Mouse (Mus musculus): ENCODE results near the gene Nemp1. TPM values are rescaled to one million over a fixed set of nuclear protein-coding genes. Genes with fewer than 3 reads are reported as not detected.
A peak's percentile ranks its signal among the peaks of the same experiment; 100 is the strongest.

The Nemp1 gene
- polyA plus RNA-seq, 1 experiment from 2014 or later = 3.5 TPM

DNA sequence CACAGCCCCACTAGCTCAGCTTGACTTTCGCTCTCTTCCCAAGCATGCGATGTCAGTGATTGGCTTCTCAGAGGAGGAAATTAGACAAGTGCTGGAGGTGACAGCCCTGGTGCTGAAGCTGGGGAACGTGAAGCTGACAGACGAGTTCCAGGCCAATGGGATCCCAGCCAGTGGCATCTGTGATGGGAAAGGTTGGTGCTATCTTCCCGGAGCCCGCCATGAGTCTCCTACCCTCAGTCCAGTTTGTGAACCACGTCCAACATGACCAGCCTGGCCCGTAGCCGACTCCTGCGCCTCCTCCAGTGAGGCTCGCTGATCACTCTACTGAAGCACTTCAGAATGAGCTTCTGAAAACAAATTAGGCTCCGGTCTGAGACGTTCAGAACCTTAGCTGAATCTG, 43.6 kb downstream of the Nemp1 start:
- ATAC-seq (ENCODE audit: low FRiP score, low TSS enrichment) (no peak), DNase-seq (no peak)
- Histone ChIP-seq H3K4me1 (ENCODE audit: control insufficient read depth, insufficient read depth, low read length) (no peaks in the 10 kb centered on the region), H3K4me3 (replicated peaks; ENCODE audit: low read depth, low read length) (no peak overlapping the region), H3K27me3 (ENCODE audit: control insufficient read depth, insufficient read depth, low read length) (no peaks in the 10 kb centered on the region), H3K9ac (replicated peaks; ENCODE audit: low read length) (no peak overlapping the region), H3K4me2 (ENCODE audit: low read length) (no peak overlapping the region), H3K9me3 (ENCODE audit: control insufficient read depth, low read length) (no peaks in the 10 kb centered on the region), H3K27ac (replicated peaks; ENCODE audit: low read depth, low read length) (no peak overlapping the region), H3K36me3 (ENCODE audit: control insufficient read depth, insufficient read depth, low read length) (no peaks in the 10 kb centered on the region)
- 89% methylated on average over 13 of the region's 13 CpGs for WGBS

DNA sequence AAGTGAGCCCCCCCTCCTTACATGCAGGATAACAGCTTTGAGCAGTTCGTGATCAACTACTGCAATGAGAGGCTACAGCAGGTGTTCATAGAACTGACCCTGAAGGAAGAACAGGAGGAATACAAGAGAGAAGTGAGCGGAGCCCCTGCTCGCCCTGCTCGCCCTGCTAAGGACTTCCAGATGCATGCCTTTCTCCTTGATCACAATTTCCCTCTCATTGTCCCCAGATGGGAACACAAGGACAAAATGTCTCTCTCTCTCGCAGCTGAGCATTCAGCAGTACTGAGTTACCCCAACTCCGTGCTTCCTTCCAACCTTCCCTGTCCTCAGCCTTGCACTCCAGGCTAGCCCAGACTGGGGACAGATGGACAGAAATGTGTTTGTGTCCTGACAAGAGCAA, 46.0 kb downstream of the Nemp1 start:
- Histone ChIP-seq H3K4me2 (ENCODE audit: low read length) (no peak overlapping the region), H3K36me3 (ENCODE audit: control insufficient read depth, insufficient read depth, low read length) (no peaks in the 10 kb centered on the region)

DNA sequence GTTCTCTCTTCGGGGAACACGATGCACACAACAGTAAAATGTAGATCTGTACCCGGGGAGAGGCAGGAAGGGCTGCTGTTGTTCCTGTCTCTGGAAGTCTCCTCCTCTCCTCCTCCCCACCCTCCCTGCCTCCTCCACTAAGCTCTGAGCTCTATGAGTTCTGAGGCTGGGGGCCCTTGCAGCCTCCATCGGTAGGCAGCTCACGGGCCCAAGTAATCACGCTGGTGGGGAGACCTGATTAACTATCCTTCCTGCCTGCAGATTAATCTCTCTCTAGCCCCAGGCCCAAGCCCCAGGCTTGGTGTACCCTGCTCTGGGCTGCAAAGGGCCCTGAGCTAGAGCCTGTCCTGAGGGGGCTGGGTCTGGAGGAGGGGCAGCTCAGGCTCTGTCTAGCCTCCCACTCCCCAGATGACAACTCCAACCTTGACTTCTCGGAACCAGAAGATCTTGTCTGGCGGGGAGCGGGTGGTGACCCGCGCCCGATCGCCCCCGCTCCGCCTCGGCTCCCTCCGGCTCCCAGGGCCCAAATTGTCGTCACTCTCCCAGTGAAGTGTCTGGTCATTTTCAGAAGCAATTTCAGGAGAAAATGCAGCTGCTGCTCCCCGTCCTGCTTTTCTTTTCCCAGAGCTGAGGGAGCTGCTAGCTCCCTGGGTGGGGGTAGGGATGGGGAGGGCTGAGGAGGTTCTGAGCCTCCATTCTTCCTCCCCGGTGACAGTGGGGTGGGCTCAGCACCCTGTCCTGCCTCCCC, 55.1 kb downstream of the Nemp1 start:
- peak; percentile 59; the same call in 1 of the 2 replicates for ATAC-seq (ENCODE audit: low FRiP score, low TSS enrichment)
- peak overlapping the region; percentile 47 for H3K27ac ChIP-seq (replicated peaks; ENCODE audit: low read depth, low read length)
- H3K4me1 ChIP-seq (ENCODE audit: control insufficient read depth, insufficient read depth, low read length) = peaks cover 22% of the 10 kb centered on the region
- H3K36me3 ChIP-seq (ENCODE audit: control insufficient read depth, insufficient read depth, low read length) = no peaks in the 10 kb centered on the region
- H3K4me3 ChIP-seq (replicated peaks; ENCODE audit: low read depth, low read length) = no peak overlapping the region
- no peaks in the 10 kb centered on the region for H3K9me3 ChIP-seq (ENCODE audit: control insufficient read depth, low read length)
- DNase-seq = peak; percentile 72
- no peaks in the 10 kb centered on the region for H3K27me3 ChIP-seq (ENCODE audit: control insufficient read depth, insufficient read depth, low read length)
- 10% methylated on average over 20 of the region's 20 CpGs for WGBS
- H3K4me2 ChIP-seq (ENCODE audit: low read length) = peak overlapping the region; percentile 42
- peak overlapping the region; percentile 7; the same call in 1 of the 2 replicates for H3K9ac ChIP-seq (replicated peaks; ENCODE audit: low read length)

More for the DNA sequence above, 46.0 kb downstream of the Nemp1 start:
- H3K4me1 ChIP-seq (ENCODE audit: control insufficient read depth, insufficient read depth, low read length) = no peaks in the 10 kb centered on the region
- no peak overlapping the region for H3K9ac ChIP-seq (replicated peaks; ENCODE audit: low read length)
- ATAC-seq (ENCODE audit: low FRiP score, low TSS enrichment) = no peak
- no peaks in the 10 kb centered on the region for H3K27me3 ChIP-seq (ENCODE audit: control insufficient read depth, insufficient read depth, low read length)
- no peak for DNase-seq
- H3K9me3 ChIP-seq (ENCODE audit: control insufficient read depth, low read length) = no peaks in the 10 kb centered on the region
- WGBS = 86% methylated on average over 6 of the region's 6 CpGs
- H3K4me3 ChIP-seq (replicated peaks; ENCODE audit: low read depth, low read length) = no peak overlapping the region
- H3K27ac ChIP-seq (replicated peaks; ENCODE audit: low read depth, low read length) = no peak overlapping the region

DNA sequence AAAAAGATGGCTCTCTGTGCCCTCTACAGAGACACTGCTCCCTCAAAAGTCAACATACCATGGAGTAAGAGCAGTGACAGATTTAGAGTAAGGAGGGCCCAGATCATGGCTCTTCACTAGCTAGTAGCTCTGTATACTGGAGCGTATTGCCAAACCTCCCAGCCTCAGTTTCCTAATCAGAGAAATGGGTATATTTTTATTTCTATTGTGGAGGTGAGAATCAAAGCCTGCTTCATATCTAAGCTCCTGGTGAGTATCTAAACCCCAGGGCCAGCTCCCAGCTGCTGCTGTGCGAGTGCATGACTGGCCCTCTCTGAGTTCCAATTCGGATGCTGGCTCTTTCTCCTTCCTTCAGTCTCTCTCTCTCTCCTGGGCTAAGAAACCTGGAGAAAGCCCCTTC, 57.5 kb downstream of the Nemp1 start, which contains the start of gene Tac2:
Gene Tac2 (plus strand): TSS at position 301 of the 400 bp plus-strand sequence.
- Histone ChIP-seq H3K9ac (replicated peaks; ENCODE audit: low read length) (no peak within 1 kb of the TSS), H3K4me1 (ENCODE audit: control insufficient read depth, insufficient read depth, low read length) (peaks cover 22% of the 10 kb centered on the region), H3K27ac (replicated peaks; ENCODE audit: low read depth, low read length) (no peak within 1 kb of the TSS), H3K9me3 (ENCODE audit: control insufficient read depth, low read length) (no peaks in the 10 kb centered on the region), H3K36me3 (ENCODE audit: control insufficient read depth, insufficient read depth, low read length) (no peaks in the 10 kb centered on the region), H3K4me2 (ENCODE audit: low read length) (no peak within 1 kb of the TSS), H3K4me3 (replicated peaks; ENCODE audit: low read depth, low read length) (no peak within 1 kb of the TSS), H3K27me3 (ENCODE audit: control insufficient read depth, insufficient read depth, low read length) (no peaks in the 10 kb centered on the region)
- no peak for DNase-seq
- no peak for ATAC-seq (ENCODE audit: low FRiP score, low TSS enrichment)
- WGBS = 82% methylated on average over 3 of the region's 3 CpGs

DNA sequence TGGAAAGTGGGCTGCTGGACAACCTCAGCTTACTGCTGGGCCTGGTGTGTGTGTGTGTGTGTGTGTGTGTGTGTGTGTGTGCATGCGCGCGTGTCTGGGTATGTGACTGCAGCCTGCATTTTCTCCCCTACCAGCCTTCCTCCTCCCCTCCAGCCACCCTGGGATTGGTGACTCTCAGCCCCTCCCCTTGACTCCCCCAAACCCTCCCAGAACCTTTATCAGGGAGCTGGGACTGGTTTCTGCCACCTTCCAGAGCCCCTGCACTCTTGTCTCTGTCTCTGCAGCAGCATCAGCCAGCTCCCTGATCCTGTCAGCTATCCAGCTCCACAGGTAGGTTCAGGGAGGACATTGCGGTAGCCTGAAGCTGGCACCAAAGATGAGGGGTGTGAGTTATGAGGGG, 58.4 kb downstream of the Nemp1 start:
- no peak for ATAC-seq (ENCODE audit: low FRiP score, low TSS enrichment)
- Histone ChIP-seq H3K9me3 (ENCODE audit: control insufficient read depth, low read length) (no peaks in the 10 kb centered on the region), H3K4me3 (replicated peaks; ENCODE audit: low read depth, low read length) (no peak overlapping the region), H3K9ac (replicated peaks; ENCODE audit: low read length) (no peak overlapping the region), H3K4me1 (ENCODE audit: control insufficient read depth, insufficient read depth, low read length) (peaks cover 22% of the 10 kb centered on the region), H3K4me2 (ENCODE audit: low read length) (no peak overlapping the region), H3K36me3 (ENCODE audit: control insufficient read depth, insufficient read depth, low read length) (no peaks in the 10 kb centered on the region), H3K27me3 (ENCODE audit: control insufficient read depth, insufficient read depth, low read length) (no peaks in the 10 kb centered on the region), H3K27ac (replicated peaks; ENCODE audit: low read depth, low read length) (no peak overlapping the region)
- DNase-seq = no peak
- WGBS = 76% methylated on average over 4 of the region's 4 CpGs

DNA sequence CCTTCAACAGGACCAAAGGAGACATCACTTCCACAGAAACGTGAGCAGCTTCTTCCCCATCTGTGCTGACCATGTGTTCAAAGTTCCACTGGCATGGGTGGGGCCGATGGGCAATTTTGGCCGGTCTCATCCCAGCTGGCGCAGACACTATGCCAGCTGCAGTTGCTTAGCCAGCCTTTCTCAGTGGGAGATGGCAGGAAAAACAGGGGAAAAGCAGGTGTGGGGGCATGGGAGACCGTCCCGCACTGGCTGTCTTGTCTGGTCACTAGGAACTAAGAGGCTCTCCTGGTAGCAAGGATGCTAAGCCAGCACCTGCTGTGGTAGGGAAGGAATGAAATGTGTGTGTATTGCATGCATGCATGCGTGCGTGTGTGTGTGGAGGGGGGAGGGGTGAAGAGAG, 61.7 kb downstream of the Nemp1 start:
- no peak for ATAC-seq (ENCODE audit: low FRiP score, low TSS enrichment)
- Histone ChIP-seq H3K9ac (replicated peaks; ENCODE audit: low read length) (no peak overlapping the region), H3K27me3 (ENCODE audit: control insufficient read depth, insufficient read depth, low read length) (no peaks in the 10 kb centered on the region), H3K4me2 (ENCODE audit: low read length) (no peak overlapping the region), H3K9me3 (ENCODE audit: control insufficient read depth, low read length) (no peaks in the 10 kb centered on the region), H3K4me1 (ENCODE audit: control insufficient read depth, insufficient read depth, low read length) (peaks cover 7% of the 10 kb centered on the region; the same call in 1 of the 2 replicates), H3K4me3 (replicated peaks; ENCODE audit: low read depth, low read length) (no peak overlapping the region), H3K36me3 (ENCODE audit: control insufficient read depth, insufficient read depth, low read length) (no peaks in the 10 kb centered on the region), H3K27ac (replicated peaks; ENCODE audit: low read depth, low read length) (no peak overlapping the region)
- WGBS = 75% methylated on average over 8 of the region's 8 CpGs
- no peak for DNase-seq

DNA sequence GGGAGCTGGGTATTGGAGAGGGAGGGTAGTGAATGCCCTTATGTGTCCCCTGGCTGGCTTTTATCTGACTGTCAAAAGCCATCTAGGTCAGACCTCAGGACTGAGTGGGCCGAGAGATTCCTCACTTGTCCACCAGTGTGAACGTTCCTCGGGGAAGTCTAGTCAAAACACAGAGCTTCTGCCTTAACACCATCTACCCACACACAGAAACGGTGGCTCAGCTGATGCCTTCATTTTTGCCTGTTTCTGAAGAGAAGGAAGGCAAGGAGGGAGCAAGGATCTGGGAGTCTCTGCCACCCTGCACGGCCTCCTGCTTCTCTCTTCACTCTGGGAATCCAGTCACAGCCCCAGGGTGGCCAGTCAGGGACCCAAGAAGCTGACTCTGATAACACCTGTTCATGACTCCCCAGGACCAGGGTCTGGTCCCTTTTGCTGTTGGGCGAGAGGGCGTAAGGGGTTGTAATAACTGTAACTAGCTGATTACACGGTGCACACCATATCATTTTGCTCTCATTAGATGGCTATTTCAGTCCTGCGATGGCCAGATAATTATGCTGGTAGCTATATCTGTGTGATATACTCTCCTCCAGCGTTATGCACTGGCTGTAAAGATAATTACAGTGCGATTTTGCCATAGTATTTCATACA, 63.7 kb downstream of the Nemp1 start:
- no peaks in the 10 kb centered on the region for H3K36me3 ChIP-seq (ENCODE audit: control insufficient read depth, insufficient read depth, low read length)
- H3K4me3 ChIP-seq (replicated peaks; ENCODE audit: low read depth, low read length) = no peak overlapping the region
- no peak overlapping the region for H3K27ac ChIP-seq (replicated peaks; ENCODE audit: low read depth, low read length)
- H3K9ac ChIP-seq (replicated peaks; ENCODE audit: low read length) = 0 out of 2 replicates have a peak overlapping the region, but pooled peaks have one; percentile 12
- DNase-seq = peak; percentile 25
- no peak overlapping the region for H3K4me2 ChIP-seq (ENCODE audit: low read length)
- 50% methylated on average over 11 of the region's 11 CpGs for WGBS
- H3K4me1 ChIP-seq (ENCODE audit: control insufficient read depth, insufficient read depth, low read length) = peaks cover 7% of the 10 kb centered on the region; the same call in 1 of the 2 replicates
- H3K27me3 ChIP-seq (ENCODE audit: control insufficient read depth, insufficient read depth, low read length) = no peaks in the 10 kb centered on the region
- no peaks in the 10 kb centered on the region for H3K9me3 ChIP-seq (ENCODE audit: control insufficient read depth, low read length)
- no peak for ATAC-seq (ENCODE audit: low FRiP score, low TSS enrichment)

DNA sequence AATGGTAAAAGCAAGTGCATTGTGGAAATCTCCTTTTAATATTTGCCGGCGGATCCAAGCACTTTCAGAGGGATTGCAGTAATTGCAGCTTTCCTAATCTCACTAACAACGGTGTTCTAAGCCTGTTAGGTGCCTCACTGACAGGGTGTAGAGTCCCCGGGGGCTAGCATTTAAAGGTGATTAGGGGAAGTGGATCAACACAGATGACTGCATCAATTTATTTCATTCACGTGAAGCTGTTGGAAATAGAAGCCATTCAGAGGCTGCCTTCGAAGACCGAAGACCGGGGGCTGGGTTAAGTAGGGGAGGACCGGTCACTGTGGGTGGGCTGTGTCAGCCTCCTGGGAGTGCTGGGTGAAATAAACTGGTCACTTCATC, 64.2 kb downstream of the Nemp1 start:
- no peak for ATAC-seq (ENCODE audit: low FRiP score, low TSS enrichment)
- 14% methylated on average over 9 of the region's 9 CpGs for WGBS

More for the DNA sequence above, 64.2 kb downstream of the Nemp1 start:
- peak; percentile 63 for DNase-seq
- peaks cover 7% of the 10 kb centered on the region; the same call in 1 of the 2 replicates for H3K4me1 ChIP-seq (ENCODE audit: control insufficient read depth, insufficient read depth, low read length)
- H3K27ac ChIP-seq (replicated peaks; ENCODE audit: low read depth, low read length) = 0 out of 2 replicates have a peak overlapping the region, but pooled peaks have one; percentile 26
- H3K9ac ChIP-seq (replicated peaks; ENCODE audit: low read length) = 0 out of 2 replicates have a peak overlapping the region, but pooled peaks have one; percentile 12
- no peaks in the 10 kb centered on the region for H3K27me3 ChIP-seq (ENCODE audit: control insufficient read depth, insufficient read depth, low read length)
- no peaks in the 10 kb centered on the region for H3K36me3 ChIP-seq (ENCODE audit: control insufficient read depth, insufficient read depth, low read length)
- H3K9me3 ChIP-seq (ENCODE audit: control insufficient read depth, low read length) = no peaks in the 10 kb centered on the region
- H3K4me3 ChIP-seq (replicated peaks; ENCODE audit: low read depth, low read length) = no peak overlapping the region
- H3K4me2 ChIP-seq (ENCODE audit: low read length) = no peak overlapping the region

Data from midbrain, embryonic 14.5 days (tissue).